Mouse (Mus musculus) kidney, adult 18-20 months (tissue): ENCODE data around the gene Mapkap1.

Experiments used
- DNase-seq: peaks from one replicate; pipeline ENCODE4 v3.0.0; 2021

The Mapkap1 gene

GRCm38 (mm10) chr2:34592361-34592960, 185.9 kb downstream of the Mapkap1 start:
- no peak for DNase-seq

GRCm38 (mm10) chr2:34594001-34594400, 187.4 kb downstream of the Mapkap1 start:
- no peak for DNase-seq

GRCm38 (mm10) chr2:34599606-34600255, 193.2 kb downstream of the Mapkap1 start:
- DNase-seq: no peak

GRCm38 (mm10) chr2:34600734-34601133, 194.2 kb downstream of the Mapkap1 start:
- no peak for DNase-seq

GRCm38 (mm10) chr2:34602111-34602541, 195.6 kb downstream of the Mapkap1 start:
- DNase-seq: no peak

- DNase-seq: no peak
These were observed 196.3 kb downstream of the Mapkap1 start for GRCm38 (mm10) chr2:34602896-34603295.

GRCm38 (mm10) chr2:34603653-34604214, 197.2 kb downstream of the Mapkap1 start:
- DNase-seq: no peak

GRCm38 (mm10) chr2:34605040-34605439, 198.5 kb downstream of the Mapkap1 start:
- no peak for DNase-seq

GRCm38 (mm10) chr2:34608917-34609316, 202.3 kb downstream of the Mapkap1 start:
- DNase-seq: no peak

- DNase-seq: no peak
These were observed 202.9 kb downstream of the Mapkap1 start for GRCm38 (mm10) chr2:34609516-34609915.

GRCm38 (mm10) chr2:34620778-34621415, 214.3 kb downstream of the Mapkap1 start:
- no peak for DNase-seq

- no peak for DNase-seq
These were observed 214.9 kb downstream of the Mapkap1 start for GRCm38 (mm10) chr2:34621485-34621884.

GRCm38 (mm10) chr2:34622518-34622917, 215.9 kb downstream of the Mapkap1 start:
- DNase-seq: no peak

- DNase-seq: no peak
These were observed 216.6 kb downstream of the Mapkap1 start for GRCm38 (mm10) chr2:34623181-34623580.

- no peak for DNase-seq
These were observed 217.5 kb downstream of the Mapkap1 start for GRCm38 (mm10) chr2:34624076-34624475.

GRCm38 (mm10) chr2:34627328-34628226, 221.0 kb downstream of the Mapkap1 start:
- no peak for DNase-seq

- no peak for DNase-seq
These were observed 222.5 kb downstream of the Mapkap1 start for GRCm38 (mm10) chr2:34628903-34629540.

- no peak for DNase-seq
These were observed 223.2 kb downstream of the Mapkap1 start for GRCm38 (mm10) chr2:34629758-34630157.

- no peak for DNase-seq
These were observed 223.9 kb downstream of the Mapkap1 start for GRCm38 (mm10) chr2:34630445-34630844.

- DNase-seq: no peak
These were observed 225.5 kb downstream of the Mapkap1 start for GRCm38 (mm10) chr2:34632051-34632450.

- no peak for DNase-seq
These were observed 228.9 kb downstream of the Mapkap1 start for GRCm38 (mm10) chr2:34635249-34636165.
